ENCODE assay signal across 9 mouse cellular contexts in the genomic region with DNA sequence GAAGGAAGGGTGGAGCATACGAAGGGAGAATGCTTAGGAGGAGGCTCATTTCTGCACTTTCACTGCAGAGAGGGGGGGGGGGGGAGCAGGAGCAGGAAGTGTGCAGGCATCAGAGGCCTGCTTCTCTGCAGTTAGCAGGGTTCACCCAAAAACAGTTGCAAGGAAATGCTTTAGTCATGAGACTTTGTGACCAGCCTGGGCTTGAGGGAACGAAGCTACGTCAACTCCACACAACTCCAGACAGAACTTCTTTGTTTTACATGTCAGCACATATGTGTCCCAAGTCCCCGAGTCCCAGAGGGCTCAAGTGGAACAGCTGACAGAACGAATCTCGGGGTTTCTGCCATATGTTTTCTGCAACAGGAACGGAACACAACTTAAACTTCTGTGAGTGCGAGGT.
DNase-seq lines count a peak whose midpoint lies in the region; ATAC-seq and TF ChIP-seq lines count a peak whose summit lies in the region.
"Had no signal": no experiment of that assay in that cellular context is flagged by ENCODE, and none has a peak within 500 bp of the region (broad histone marks: within the 10 kb centered on the region; RNA-seq: fewer than 3 reads in every experiment).

No protein-coding gene starts in this region.

- peak; percentile 37 for DNase-seq in lung, embryonic 14.5 days
- DNase-seq in lung, postnatal 4 days = no peak
- DNase-seq in frontal cortex, postnatal 14 days (ENCODE audit: low spot score in 2 of 2) = no peak
- DNase-seq in retina, postnatal 1 day = no peak
- no peak for DNase-seq in cerebellum, postnatal 4 days (ENCODE audit: low spot score in 2 of 2)

- peaks cover 22% of the 10 kb centered on the region for H3K4me1 ChIP-seq in lung, embryonic 14.5 days (ENCODE audit: insufficient read depth)
- H3K4me1 ChIP-seq in embryonic facial prominence, embryonic 13.5 days = peaks cover 62% of the 10 kb centered on the region
- H3K4me1 ChIP-seq in limb, embryonic 12.5 days (replicated peaks) = peaks cover 57% of the 10 kb centered on the region
- H3K4me1 ChIP-seq in stomach, embryonic 16.5 days (ENCODE audit: control insufficient read depth, insufficient read depth, low read length) = peaks cover 37% of the 10 kb centered on the region

- TF ChIP-seq CTCF in lung, embryonic 14.5 days (IDR thresholded peaks at IDR 0.05; ENCODE audit: low read depth) = no peak

- no peaks in the 10 kb centered on the region for H3K9me3 ChIP-seq in lung, embryonic 14.5 days (ENCODE audit: low read depth, low read length)
- H3K9me3 ChIP-seq in embryonic facial prominence, embryonic 13.5 days = no peaks in the 10 kb centered on the region
- H3K9me3 ChIP-seq in limb, embryonic 12.5 days = no peaks in the 10 kb centered on the region
- no peaks in the 10 kb centered on the region for H3K9me3 ChIP-seq in stomach, embryonic 16.5 days (replicated peaks; ENCODE audit: control insufficient read depth, low read length)
- H3K9me3 ChIP-seq: intestine, embryonic 15.5 days had no signal

- H3K36me3 ChIP-seq in lung, embryonic 14.5 days (ENCODE audit: insufficient read depth) = no peaks in the 10 kb centered on the region
- no peaks in the 10 kb centered on the region for H3K36me3 ChIP-seq in embryonic facial prominence, embryonic 13.5 days
- H3K36me3 ChIP-seq in limb, embryonic 12.5 days = no peaks in the 10 kb centered on the region
- H3K36me3 ChIP-seq in stomach, embryonic 16.5 days (ENCODE audit: control insufficient read depth, insufficient read depth, low read length) = no peaks in the 10 kb centered on the region
- H3K36me3 ChIP-seq: intestine, embryonic 15.5 days had no signal

- ATAC-seq in lung, embryonic 14.5 days (ENCODE audit: insufficient read depth) = no peak
- ATAC-seq in embryonic facial prominence, embryonic 13.5 days (ENCODE audit: insufficient number of reproducible peaks, insufficient read depth, low FRiP score, low TSS enrichment, low read depth) = no peak
- no peak for ATAC-seq in limb, embryonic 12.5 days (ENCODE audit: insufficient number of reproducible peaks, insufficient read depth, low FRiP score, low TSS enrichment, low read depth)
- no peak for ATAC-seq in stomach, embryonic 16.5 days (ENCODE audit: insufficient read depth, low FRiP score)
- ATAC-seq: intestine, embryonic 15.5 days had no signal

- H3K4me2 ChIP-seq in lung, embryonic 14.5 days = no peak overlapping the region; the same call in 1 of the 2 replicates
- 0 out of 2 replicates have a peak overlapping the region, but pooled peaks have one; percentile 7 for H3K4me2 ChIP-seq in embryonic facial prominence, embryonic 13.5 days
- H3K4me2 ChIP-seq in limb, embryonic 12.5 days = peak overlapping the region; percentile 2; the same call in 1 of the 2 replicates
- H3K4me2 ChIP-seq in stomach, embryonic 16.5 days (ENCODE audit: low read depth, low read length) = no peak overlapping the region
- H3K4me2 ChIP-seq: intestine, embryonic 15.5 days had no signal

- 38% methylated on average over 8 of the region's 8 CpGs for WGBS in lung, embryonic 14.5 days
- 19% methylated on average over 8 of the region's 8 CpGs for WGBS in embryonic facial prominence, embryonic 13.5 days
- 22% methylated on average over 8 of the region's 8 CpGs for WGBS in limb, embryonic 12.5 days
- WGBS in stomach, embryonic 16.5 days = 48% methylated on average over 8 of the region's 8 CpGs

- H3K27ac ChIP-seq in lung, embryonic 14.5 days (ENCODE audit: low read depth) = peak overlapping the region; percentile 63; the same call in 1 of the 2 replicates
- no peak overlapping the region for H3K27ac ChIP-seq in embryonic facial prominence, embryonic 13.5 days
- no peak overlapping the region for H3K27ac ChIP-seq in limb, embryonic 12.5 days
- peak overlapping the region; percentile 29; the same call in 1 of the 2 replicates for H3K27ac ChIP-seq in stomach, embryonic 16.5 days (ENCODE audit: low read length)
- H3K27ac ChIP-seq: intestine, embryonic 15.5 days had no signal

- no peaks in the 10 kb centered on the region for H3K27me3 ChIP-seq in lung, embryonic 14.5 days (ENCODE audit: insufficient read depth, low read length)
- no peaks in the 10 kb centered on the region for H3K27me3 ChIP-seq in embryonic facial prominence, embryonic 13.5 days
- H3K27me3 ChIP-seq in limb, embryonic 12.5 days = no peaks in the 10 kb centered on the region
- no peaks in the 10 kb centered on the region for H3K27me3 ChIP-seq in stomach, embryonic 16.5 days (ENCODE audit: control insufficient read depth, insufficient read depth, low read length)
- H3K27me3 ChIP-seq: intestine, embryonic 15.5 days had no signal

- no peak overlapping the region for H3K9ac ChIP-seq in lung, embryonic 14.5 days
- no peak overlapping the region for H3K9ac ChIP-seq in embryonic facial prominence, embryonic 13.5 days
- no peak overlapping the region for H3K9ac ChIP-seq in limb, embryonic 12.5 days (replicated peaks)
- H3K9ac ChIP-seq in stomach, embryonic 16.5 days (ENCODE audit: low read length) = no peak overlapping the region
- H3K9ac ChIP-seq: intestine, embryonic 15.5 days had no signal

- no peak overlapping the region for H3K4me3 ChIP-seq in lung, embryonic 14.5 days (ENCODE audit: low read depth, low read length)
- H3K4me3 ChIP-seq in embryonic facial prominence, embryonic 13.5 days = no peak overlapping the region
- H3K4me3 ChIP-seq in limb, embryonic 12.5 days (replicated peaks) = no peak overlapping the region
- H3K4me3 ChIP-seq in stomach, embryonic 16.5 days (replicated peaks; ENCODE audit: low read length) = no peak overlapping the region
- H3K4me3 ChIP-seq: intestine, embryonic 15.5 days had no signal

Comparison
In these comparisons a context has a peak if more than half of its experiments do, and no peak if none do; other contexts are left out.
1. H3K27ac ChIP-seq: peak in lung, embryonic 14.5 days (single experiment) and stomach, embryonic 16.5 days (single experiment); none in embryonic facial prominence, embryonic 13.5 days (single experiment) and limb, embryonic 12.5 days (single experiment).
2. H3K4me2 ChIP-seq: peak in embryonic facial prominence, embryonic 13.5 days (single experiment) and limb, embryonic 12.5 days (single experiment); none in lung, embryonic 14.5 days (single experiment) and stomach, embryonic 16.5 days (single experiment).